Mouse (Mus musculus) hindbrain, embryonic 16.5 days (tissue): ENCODE measurements around the gene Cd40. TPM values are rescaled to one million over a fixed set of nuclear protein-coding genes. Genes with fewer than 3 reads are reported as not detected.
A peak's percentile ranks its signal among the peaks of the same experiment; 100 is the strongest.

ENCODE experiments used
- ATAC-seq: fragments of 200-750 bp; cut with Nextera tagmentation; 2 replicates; pipeline ENCODE4 v1.8.0; 2017; ENCODE audit warnings: moderate TSS enrichment, moderate library complexity
- H3K27ac ChIP-seq: fragments of 300-500 bp; sonication (generic); 2 replicates; pipeline ENCODE4 v1.5.1; 2014; ENCODE audit warnings: low read depth, mild to moderate bottlenecking, control low read depth, low read length, moderate library complexity
- H3K27me3 ChIP-seq: fragments of 300-500 bp; sonication (generic); replicated peaks from 2 replicates; pipeline ENCODE4 v1.6.1; 2014; ENCODE audit warnings: low read length; ENCODE audit not compliant: control insufficient read depth, insufficient read depth
- H3K36me3 ChIP-seq: fragments of 300-500 bp; sonication (generic); 2 replicates; pipeline ENCODE4 v1.6.1; 2014; ENCODE audit warnings: mild to moderate bottlenecking, low read length, moderate library complexity, mixed read lengths; ENCODE audit not compliant: control insufficient read depth, insufficient read depth
- H3K4me1 ChIP-seq: fragments of 300-500 bp; sonication (generic); 2 replicates; pipeline ENCODE4 v1.6.1; 2014; ENCODE audit warnings: low read depth, low read length; ENCODE audit not compliant: control insufficient read depth, insufficient read depth
- H3K4me2 ChIP-seq: fragments of 300-500 bp; sonication (generic); 2 replicates; pipeline ENCODE4 v1.6.1; 2014; ENCODE audit warnings: mild to moderate bottlenecking, low read length, control low read depth, moderate library complexity
- H3K4me3 ChIP-seq: fragments of 300-500 bp; sonication (generic); 2 replicates; pipeline ENCODE4 v1.5.1; 2014; ENCODE audit warnings: mild to moderate bottlenecking, low read length, control low read depth, moderate library complexity
- H3K9ac ChIP-seq: fragments of 300-500 bp; sonication (generic); 2 replicates; pipeline ENCODE4 v1.6.1; 2014; ENCODE audit warnings: low read depth, mild to moderate bottlenecking, control low read depth, low read length, moderate library complexity
- H3K9me3 ChIP-seq: fragments of 300-500 bp; sonication (generic); 2 replicates; pipeline ENCODE4 v1.6.1; 2014; ENCODE audit warnings: mild to moderate bottlenecking, low read length, moderate library complexity; ENCODE audit not compliant: control insufficient read depth
- WGBS: fragments of 180-500 bp; shearing (Covaris S2); extraction: QIAGEN DNeasy Blood & Tissue Kit; methylation state at CpG from one replicate; pipeline ENCODE4 v1.1.7; 2014; 5-methylcytosine and 5-hydroxymethylcytosine counted together
- polyA plus RNA-seq: library from polyadenylated mRNA; unstranded; fragments of >200 nt; fragmentation: Nextera tagmentation; extraction: Ambion mirVana; gene quantifications from 2 replicates; pipeline ENCODE4 v1.2.1, GENCODE M21; 2015

Cd40 gene
- polyA plus RNA-seq, 1 experiment from 2014 or later: 6.1 TPM

DNA sequence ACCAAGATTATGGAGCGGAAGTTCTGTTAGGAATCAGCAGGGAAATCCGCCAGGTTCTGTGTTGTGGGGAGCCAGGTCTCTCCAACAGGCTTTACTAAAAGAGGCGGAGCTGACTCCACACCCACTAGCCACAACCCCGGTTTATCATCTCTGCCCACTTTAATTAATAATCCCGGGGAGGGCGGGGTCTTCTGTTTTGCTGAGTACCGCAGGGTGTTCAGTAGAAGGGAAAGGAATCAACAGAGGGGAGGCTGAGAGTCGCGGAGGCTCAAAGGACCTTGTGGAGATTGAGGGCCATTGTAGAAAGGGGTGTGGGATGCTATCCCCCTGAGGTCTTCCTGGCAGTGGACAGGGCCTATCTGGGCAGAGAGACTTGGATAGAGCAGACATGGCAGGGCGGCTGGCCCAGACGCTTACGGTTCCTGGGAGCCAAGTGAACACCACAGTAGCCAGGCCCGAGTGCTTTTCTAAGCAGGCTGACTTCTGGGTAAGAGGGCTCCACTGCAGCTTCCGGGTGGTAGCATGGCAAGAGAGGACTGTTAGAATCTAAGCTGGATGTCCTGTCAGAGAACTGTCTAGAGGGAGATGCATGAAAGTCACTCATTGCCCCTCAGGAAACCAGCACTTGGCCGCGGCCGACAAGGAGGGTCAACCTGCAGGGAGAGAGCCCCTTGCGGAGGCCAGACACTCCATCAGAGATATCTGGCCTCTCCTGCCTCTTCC lies 4.4 kb upstream of the Cd40 start:
- Histone ChIP-seq H3K27me3 (no peaks in the 10 kb centered on the region), H3K9me3 (no peaks in the 10 kb centered on the region), H3K4me3 (no peak overlapping the region), H3K9ac (0 out of 2 replicates have a peak overlapping the region, but pooled peaks have one; percentile 1), H3K27ac (no peak overlapping the region), H3K4me2 (no peak overlapping the region), H3K36me3 (no peaks in the 10 kb centered on the region), H3K4me1 (no peaks in the 10 kb centered on the region)
- WGBS: 78% methylated on average over 18 of the region's 18 CpGs
- no peak for ATAC-seq

DNA sequence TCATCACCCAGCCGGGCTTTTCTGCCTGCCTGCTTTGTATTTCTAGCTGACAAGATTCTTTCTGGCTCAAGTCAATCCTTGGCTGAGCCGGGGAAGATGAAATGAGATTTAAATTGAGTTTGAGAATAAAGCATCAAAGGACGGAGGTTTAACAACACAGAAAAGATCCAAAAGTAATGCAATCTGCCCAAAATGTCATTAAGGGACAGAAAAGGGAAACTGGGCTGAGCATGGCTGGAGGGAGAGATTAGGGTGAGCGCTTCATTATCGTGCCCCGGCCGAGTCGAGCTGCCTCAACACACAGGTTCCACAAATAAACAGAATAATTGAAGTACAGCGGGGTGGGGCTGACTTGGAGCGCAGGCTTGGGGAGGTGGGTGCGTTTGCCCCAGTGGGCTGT lies 3.9 kb upstream of the Cd40 start:
- Histone ChIP-seq H3K27ac (no peak overlapping the region), H3K4me3 (no peak overlapping the region), H3K36me3 (no peaks in the 10 kb centered on the region), H3K4me2 (no peak overlapping the region), H3K4me1 (no peaks in the 10 kb centered on the region), H3K9me3 (no peaks in the 10 kb centered on the region), H3K9ac (0 out of 2 replicates have a peak overlapping the region, but pooled peaks have one; percentile 1), H3K27me3 (no peaks in the 10 kb centered on the region)
- WGBS: 48% methylated on average over 11 of the region's 11 CpGs
- ATAC-seq: no peak

DNA sequence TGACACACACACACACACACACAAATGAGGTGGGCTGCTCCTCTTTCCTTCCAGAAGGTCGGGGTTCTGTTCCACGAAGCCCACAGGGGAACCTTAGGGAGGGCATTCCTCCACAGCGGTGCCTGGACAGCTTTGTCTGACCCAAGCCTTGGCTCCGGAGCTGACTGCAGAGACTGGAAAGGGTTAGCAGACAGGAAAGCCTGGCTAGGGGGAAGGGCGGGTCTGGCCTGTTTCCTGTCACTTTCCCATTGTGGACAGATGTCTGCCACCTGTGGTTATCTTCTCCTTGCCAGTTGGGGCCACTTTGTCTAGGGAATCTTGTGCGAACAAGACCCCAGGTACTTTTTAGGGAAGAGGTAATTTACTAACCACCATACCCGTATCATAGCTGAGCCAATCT lies 478 bp downstream of the Cd40 start:
- WGBS: 11% methylated on average over 7 of the region's 7 CpGs
- peak overlapping the region; percentile 26 for H3K4me3 ChIP-seq

DNA sequence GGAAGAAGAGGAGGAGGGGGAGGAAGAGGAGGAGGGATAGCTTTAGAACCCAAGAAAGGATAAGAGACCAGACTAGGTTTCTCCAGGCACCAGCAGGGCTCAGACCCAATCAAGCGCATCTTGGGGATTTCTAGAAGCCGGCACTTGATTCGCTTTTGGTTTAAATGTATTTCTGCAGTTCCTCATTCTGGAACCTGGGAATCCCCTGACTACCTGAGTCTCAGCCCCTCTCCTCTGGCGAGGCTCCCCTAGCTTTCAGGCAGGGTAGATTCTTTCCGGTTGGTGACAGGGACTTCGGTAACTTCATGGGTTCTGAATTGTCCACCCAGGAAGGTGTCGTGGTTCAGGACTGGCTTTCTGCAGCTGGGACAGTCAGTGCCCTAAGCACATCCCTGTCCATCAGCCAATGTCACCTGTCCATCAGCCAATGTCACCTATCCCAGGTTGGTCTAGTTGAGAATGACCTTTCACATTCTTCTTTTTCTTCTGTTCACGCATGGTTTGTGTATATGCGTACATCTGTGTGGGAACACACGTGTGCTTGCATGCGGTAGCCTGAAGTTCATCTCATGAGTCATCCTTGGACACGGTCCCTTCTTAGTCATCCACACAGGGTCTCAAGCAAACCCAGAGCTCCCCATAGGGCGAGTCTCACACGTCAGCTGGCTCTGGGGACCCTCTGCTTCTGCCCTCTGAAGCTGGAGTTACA lies 1.1 kb downstream of the Cd40 start:
- H3K36me3 ChIP-seq: no peaks in the 10 kb centered on the region
- H3K9ac ChIP-seq: no peak overlapping the region
- H3K4me2 ChIP-seq: no peak overlapping the region
- WGBS: 89% methylated on average over 14 of the region's 14 CpGs
- no peaks in the 10 kb centered on the region for H3K27me3 ChIP-seq
- H3K9me3 ChIP-seq: no peaks in the 10 kb centered on the region
- ATAC-seq: no peak
- H3K4me1 ChIP-seq: no peaks in the 10 kb centered on the region
- H3K27ac ChIP-seq: no peak overlapping the region
- no peak overlapping the region for H3K4me3 ChIP-seq

More for the DNA sequence above, 478 bp downstream of the Cd40 start:
- Histone ChIP-seq H3K4me2 (peak overlapping the region; percentile 47), H3K4me1 (no peaks in the 10 kb centered on the region), H3K9ac (no peak overlapping the region), H3K36me3 (no peaks in the 10 kb centered on the region), H3K27me3 (no peaks in the 10 kb centered on the region), H3K9me3 (no peaks in the 10 kb centered on the region), H3K27ac (no peak overlapping the region)
- 0 out of 2 replicates have a peak, but pooled peaks have one; percentile 50 for ATAC-seq

DNA sequence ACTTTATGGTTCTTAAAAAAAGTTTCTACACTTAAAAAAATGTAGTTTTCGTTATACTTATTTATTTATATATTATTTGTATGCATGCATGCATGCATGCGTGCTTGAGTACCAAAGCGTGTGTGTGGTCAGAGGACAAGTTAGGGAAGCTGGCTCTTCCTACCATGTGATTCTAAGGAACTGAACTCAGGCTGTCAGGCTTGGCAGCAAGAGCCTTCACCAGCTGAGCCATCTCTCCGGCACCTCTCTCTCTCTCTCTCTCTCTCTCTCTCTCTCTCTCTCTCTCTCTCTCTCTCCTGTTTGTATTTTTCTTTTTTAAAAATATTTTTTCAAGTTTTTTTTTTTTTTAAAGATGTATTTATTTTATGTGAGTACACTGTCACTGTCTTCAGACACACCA lies 4.5 kb downstream of the Cd40 start:
- Histone ChIP-seq H3K9me3 (no peaks in the 10 kb centered on the region), H3K27ac (no peak overlapping the region), H3K27me3 (no peaks in the 10 kb centered on the region), H3K4me1 (no peaks in the 10 kb centered on the region), H3K4me3 (no peak overlapping the region), H3K9ac (no peak overlapping the region), H3K4me2 (no peak overlapping the region), H3K36me3 (no peaks in the 10 kb centered on the region)
- 85% methylated on average over 4 of the region's 4 CpGs for WGBS
- no peak for ATAC-seq

DNA sequence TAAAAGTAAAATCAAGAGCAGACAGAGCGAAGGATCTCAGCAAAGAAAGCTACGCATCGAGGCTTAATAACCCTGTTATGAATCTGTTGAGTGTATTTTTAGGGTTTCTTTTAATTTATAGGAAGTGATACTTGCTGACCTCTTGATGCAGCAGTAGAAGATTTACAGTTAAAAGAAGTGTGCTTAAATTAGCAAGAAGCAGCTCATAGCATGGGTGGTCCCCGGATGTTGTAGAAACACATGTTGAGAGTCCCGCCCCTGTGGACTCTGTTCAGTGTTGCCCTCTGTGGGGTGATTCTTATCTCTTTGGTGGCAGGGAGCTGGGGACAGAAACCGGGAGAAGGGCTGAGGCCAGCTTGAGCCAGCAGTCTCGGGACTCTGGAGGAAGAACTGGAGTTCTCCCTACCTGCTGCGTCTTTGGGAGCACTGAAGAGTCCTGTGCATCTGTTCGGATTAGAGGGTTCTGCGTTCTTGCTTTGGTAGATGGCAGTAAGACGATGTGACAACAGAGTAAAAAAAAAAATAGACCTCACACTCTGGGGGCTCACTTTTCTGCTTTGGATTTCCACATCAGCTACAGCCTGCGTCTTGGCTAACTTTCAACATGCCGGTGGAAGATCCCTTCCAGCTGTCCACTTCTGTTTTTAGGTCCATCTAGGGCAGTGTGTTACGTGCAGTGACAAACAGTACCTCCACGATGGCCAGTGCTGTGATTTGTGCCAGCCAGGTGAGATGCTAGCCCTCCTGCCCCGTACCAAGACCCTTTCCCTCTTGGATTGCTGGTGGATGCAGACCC lies 6.4 kb downstream of the Cd40 start:
- H3K4me2 ChIP-seq: no peak overlapping the region
- no peaks in the 10 kb centered on the region for H3K9me3 ChIP-seq
- no peak for ATAC-seq
- H3K36me3 ChIP-seq: no peaks in the 10 kb centered on the region
- no peaks in the 10 kb centered on the region for H3K4me1 ChIP-seq
- no peaks in the 10 kb centered on the region for H3K27me3 ChIP-seq
- WGBS: 83% methylated on average over 16 of the region's 16 CpGs
- H3K9ac ChIP-seq: no peak overlapping the region
- no peak overlapping the region for H3K4me3 ChIP-seq
- H3K27ac ChIP-seq: no peak overlapping the region

DNA sequence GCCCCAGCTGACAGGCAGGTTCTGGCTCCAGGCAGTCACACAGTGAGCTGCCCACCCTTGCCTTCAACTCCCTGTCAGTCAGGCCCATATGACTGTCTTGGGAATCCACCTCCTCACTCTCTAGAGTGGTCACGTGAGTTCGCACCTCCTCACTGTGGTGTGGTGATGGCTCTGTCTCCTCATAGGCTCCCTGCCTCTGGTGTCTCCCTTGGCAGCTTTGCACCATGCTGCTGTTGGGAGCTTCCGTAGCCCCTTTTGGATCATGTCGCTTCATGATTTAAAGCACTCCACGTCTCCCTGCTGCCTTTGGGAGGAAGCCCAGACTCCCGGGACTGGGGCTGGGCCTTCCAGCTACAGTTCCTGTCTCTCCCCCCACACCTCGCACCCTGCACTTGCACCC lies 9.1 kb downstream of the Cd40 start:
- no peak for ATAC-seq
- no peaks in the 10 kb centered on the region for H3K9me3 ChIP-seq
- H3K36me3 ChIP-seq: no peaks in the 10 kb centered on the region
- no peak overlapping the region for H3K27ac ChIP-seq
- no peak overlapping the region for H3K4me3 ChIP-seq
- H3K4me2 ChIP-seq: no peak overlapping the region
- 61% methylated on average over 7 of the region's 7 CpGs for WGBS
- H3K4me1 ChIP-seq: no peaks in the 10 kb centered on the region
- H3K27me3 ChIP-seq: 0 out of 2 replicates have a peak, but pooled peaks cover under 1% of the 10 kb centered on the region
- H3K9ac ChIP-seq: no peak overlapping the region

DNA sequence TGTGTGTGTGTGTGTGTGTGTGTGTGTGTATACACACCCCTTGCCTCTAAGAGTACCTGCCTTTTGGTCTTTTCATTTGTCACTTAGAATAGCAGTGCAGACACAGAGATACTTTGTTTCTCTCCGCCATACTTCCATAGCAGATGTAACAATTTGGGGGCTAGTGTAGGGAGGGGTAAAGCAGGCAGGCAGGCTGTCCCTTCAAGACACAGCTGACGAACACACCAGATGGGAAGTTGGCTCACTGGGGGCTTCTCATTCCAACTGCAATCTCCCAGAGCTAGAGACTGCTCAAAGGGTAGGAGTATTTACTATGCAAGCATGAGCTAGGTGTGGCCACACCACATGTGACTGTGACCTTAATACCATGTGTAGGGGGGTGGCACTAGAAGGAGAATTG lies 13.4 kb downstream of the Cd40 start:
- WGBS: 56% methylated on average over 2 of the region's 2 CpGs
- H3K4me1 ChIP-seq: peaks cover 17% of the 10 kb centered on the region
- no peaks in the 10 kb centered on the region for H3K9me3 ChIP-seq
- no peak for ATAC-seq
- no peak overlapping the region for H3K4me2 ChIP-seq
- H3K4me3 ChIP-seq: no peak overlapping the region
- H3K9ac ChIP-seq: no peak overlapping the region
- no peak overlapping the region for H3K27ac ChIP-seq
- H3K27me3 ChIP-seq: peaks cover 3% of the 10 kb centered on the region; the same call in 1 of the 2 replicates
- no peaks in the 10 kb centered on the region for H3K36me3 ChIP-seq
